Mouse (Mus musculus): ENCODE measurements around the gene Ccl22. TPM values are rescaled to one million over a fixed set of nuclear protein-coding genes. Genes with fewer than 3 reads are reported as not detected.

Gene Ccl22
- total and polyA plus RNA-seq, 3 experiments = 0.06 TPM; not detected in 2

DNA sequence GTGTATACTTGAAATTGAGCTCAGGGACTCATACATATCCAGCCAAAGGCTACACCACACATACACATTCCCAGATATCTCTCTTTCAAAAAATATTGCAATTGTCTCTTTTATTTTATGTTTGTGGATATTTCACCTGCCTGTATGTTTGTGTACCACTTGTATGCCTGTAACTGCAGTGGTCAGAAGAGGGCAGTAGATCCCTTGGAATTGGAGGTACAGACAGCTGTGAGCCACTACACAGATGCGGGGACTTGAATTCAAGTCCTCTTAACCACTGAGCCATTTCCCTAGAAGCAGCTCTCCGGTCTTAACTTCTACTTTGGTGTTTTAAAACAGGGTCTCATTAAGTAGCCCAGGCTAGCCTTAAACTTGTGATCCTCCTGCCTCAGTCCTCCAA lies 49.4 kb downstream of the Ccl22 start:
- no peaks in the 10 kb centered on the region for H3K4me1 ChIP-seq (ENCODE audit: control insufficient read depth in 1 of 2, insufficient read depth in 2 of 2, low read length in 2 of 2)
- H3K27me3 ChIP-seq (ENCODE audit: control insufficient read depth in 1 of 2, insufficient read depth in 2 of 2, low read length in 2 of 2) = no peaks in the 10 kb centered on the region
- peak in 1 of 3 experiments; percentile 2; a peak in 1 of 6 replicates for TF ChIP-seq CTCF (IDR thresholded peaks at IDR 0.05 in 2 of 3, conservative IDR thresholded peaks at IDR 0.05 in 1 of 3; ENCODE audit: control insufficient read depth in 1 of 3, insufficient read depth in 1 of 3, low read depth in 2 of 3, low read length in 3 of 3, poor library complexity in 1 of 3, severe bottlenecking in 1 of 3)
- TF ChIP-seq TCF12 (IDR thresholded peaks at IDR 0.05; ENCODE audit: low read depth, low read length) = no peak
- H3K79me2 ChIP-seq (ENCODE audit: control insufficient read depth, insufficient read depth, low read length, poor library complexity) = no peaks in the 10 kb centered on the region
- no peak overlapping the region for H3K9ac ChIP-seq (ENCODE audit: control insufficient read depth, low read depth, low read length, poor library complexity, severe bottlenecking)
- H3K9me3 ChIP-seq (replicated peaks; ENCODE audit: insufficient read depth, low read length) = no peaks in the 10 kb centered on the region
- H3K36me3 ChIP-seq (ENCODE audit: control insufficient read depth in 1 of 2, insufficient read depth in 2 of 2, low read length in 2 of 2) = no peaks in the 10 kb centered on the region
- no peak for DNase-seq (ENCODE audit: low read depth, low spot score)
- H3K4me3 ChIP-seq (ENCODE audit: control insufficient read depth in 1 of 2, insufficient read depth in 1 of 2, low read depth in 2 of 2, low read length in 2 of 2) = no peak overlapping the region
- no peak overlapping the region for H3K27ac ChIP-seq (ENCODE audit: control insufficient read depth, low read depth, low read length)

DNA sequence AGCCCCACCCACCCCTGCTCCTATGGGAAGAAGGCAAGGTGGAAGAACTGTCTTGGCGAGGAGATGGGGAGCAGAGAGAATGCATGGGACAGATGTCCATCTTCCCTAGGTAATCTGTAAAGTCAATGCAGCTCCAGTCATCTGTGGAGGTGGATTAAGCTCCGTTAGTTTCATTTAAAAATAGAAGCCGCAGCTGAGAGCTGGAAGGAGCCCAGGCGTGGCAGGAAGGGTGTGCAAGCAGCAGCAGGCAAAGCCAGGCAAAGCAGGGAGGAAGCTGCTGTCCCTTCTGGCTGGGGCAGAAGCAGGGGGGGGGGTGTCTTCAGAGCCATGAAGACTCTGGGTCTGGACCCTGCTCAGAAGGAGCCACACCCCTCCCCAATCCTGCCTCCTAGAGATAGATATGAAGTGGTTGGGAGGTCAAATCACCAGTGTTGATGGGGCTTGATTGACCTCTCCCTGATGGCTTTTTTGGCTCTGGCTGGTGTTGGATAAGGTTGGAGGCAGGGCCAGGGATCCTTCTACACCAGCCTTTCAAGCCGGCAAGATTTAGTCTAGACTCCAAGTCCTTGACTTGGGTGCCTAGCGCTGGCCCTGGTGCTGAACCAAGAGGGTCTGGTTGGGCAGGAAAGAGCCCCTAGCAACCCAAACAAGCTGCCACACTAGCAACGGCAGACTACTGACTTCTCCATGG lies 55.0 kb downstream of the Ccl22 start:
- peaks cover 0 to 19% of the 10 kb centered on the region in 2 experiments; a peak in 2 of 4 replicates for H3K36me3 ChIP-seq (ENCODE audit: control insufficient read depth in 1 of 2, insufficient read depth in 2 of 2, low read length in 2 of 2)
- H3K9me3 ChIP-seq (replicated peaks; ENCODE audit: insufficient read depth, low read length) = no peaks in the 10 kb centered on the region
- H3K4me3 ChIP-seq (ENCODE audit: control insufficient read depth in 1 of 2, insufficient read depth in 1 of 2, low read depth in 2 of 2, low read length in 2 of 2) = no peak overlapping the region
- DNase-seq (ENCODE audit: low read depth, low spot score) = peak; percentile 83
- no peak for TF ChIP-seq CHD2 (IDR thresholded peaks at IDR 0.05; ENCODE audit: low read length)
- no peak for TF ChIP-seq ZKSCAN1 (IDR thresholded peaks at IDR 0.05; ENCODE audit: low read depth, low read length)
- no peak for TF ChIP-seq TCF12 (IDR thresholded peaks at IDR 0.05; ENCODE audit: low read depth, low read length)
- TF ChIP-seq ZC3H11A (IDR thresholded peaks at IDR 0.05; ENCODE audit: low read depth, low read length) = no peak
- TF ChIP-seq ZMIZ1 (IDR thresholded peaks at IDR 0.05; ENCODE audit: low read depth, low read length) = no peak
- TF ChIP-seq CHD1 (IDR thresholded peaks at IDR 0.05; ENCODE audit: low read depth, low read length) = no peak
- no peak for TF ChIP-seq CTCF (IDR thresholded peaks at IDR 0.05 in 2 of 3, conservative IDR thresholded peaks at IDR 0.05 in 1 of 3; ENCODE audit: control insufficient read depth in 1 of 3, insufficient read depth in 1 of 3, low read depth in 2 of 3, low read length in 3 of 3, poor library complexity in 1 of 3, severe bottlenecking in 1 of 3)
- TF ChIP-seq SIN3A (IDR thresholded peaks at IDR 0.05; ENCODE audit: low read length) = peak; percentile 86
- TF ChIP-seq TBP (IDR thresholded peaks at IDR 0.05; ENCODE audit: low read depth, low read length) = no peak
- TF ChIP-seq SMC3 (IDR thresholded peaks at IDR 0.05; ENCODE audit: low read depth, low read length) = no peak
- TF ChIP-seq E2F4 (IDR thresholded peaks at IDR 0.05; ENCODE audit: borderline replicate concordance, low read depth, low read length) = no peak
- no peak for TF ChIP-seq USF2 (IDR thresholded peaks at IDR 0.05; ENCODE audit: borderline replicate concordance in 1 of 2, insufficient read depth in 1 of 2, low read depth in 1 of 2, low read length in 2 of 2)
- TF ChIP-seq EP300 (IDR thresholded peaks at IDR 0.05; ENCODE audit: low read depth in 1 of 2, low read length in 2 of 2) = no peak
- TF ChIP-seq TAL1 (IDR thresholded peaks at IDR 0.05; ENCODE audit: low read length) = peak; percentile 30; the same call in 1 of the 2 replicates
- TF ChIP-seq MAX (IDR thresholded peaks at IDR 0.05; ENCODE audit: low read length) = no peak
- no peak for TF ChIP-seq RCOR1 (IDR thresholded peaks at IDR 0.05; ENCODE audit: low read depth, low read length)
- TF ChIP-seq ELF1 (IDR thresholded peaks at IDR 0.05; ENCODE audit: low read depth, low read length) = no peak
- no peak for TF ChIP-seq USF1 (IDR thresholded peaks at IDR 0.05; ENCODE audit: low read depth, low read length)
- no peak overlapping the region for H3K9ac ChIP-seq (ENCODE audit: control insufficient read depth, low read depth, low read length, poor library complexity, severe bottlenecking)
- H3K27ac ChIP-seq (ENCODE audit: control insufficient read depth, low read depth, low read length) = no peak overlapping the region
- H3K4me1 ChIP-seq (ENCODE audit: control insufficient read depth in 1 of 2, insufficient read depth in 2 of 2, low read length in 2 of 2) = peaks cover 8 to 43% of the 10 kb centered on the region in 2 experiments
- no peaks in the 10 kb centered on the region for H3K27me3 ChIP-seq (ENCODE audit: control insufficient read depth in 1 of 2, insufficient read depth in 2 of 2, low read length in 2 of 2)
- no peaks in the 10 kb centered on the region for H3K79me2 ChIP-seq (ENCODE audit: control insufficient read depth, insufficient read depth, low read length, poor library complexity)

Other genes starting within 250 kb of the Ccl22 start
- 15.7 and 19.1 TPM in 2 replicates for gene Cpne2, start 212.6 kb upstream of the Ccl22 start, total RNA-seq (2012; rRNA removed)
- 10 to 100 TPM in 1 of 2 experiments, not detected in 1; 29.7 TPM for gene Cpne2, start 212.6 kb upstream of the Ccl22 start, polyA plus RNA-seq (2012; ENCODE audit: insufficient read depth in 1 of 2, insufficient read length in 2 of 2, low read depth in 1 of 2, low replicate concordance in 2 of 2, missing spikeins in 1 of 2)
- gene Rspry1, start 143.7 kb upstream of the Ccl22 start, total RNA-seq (2012; rRNA removed) = 32.2 and 34.1 TPM in 2 replicates
- gene Rspry1, start 143.7 kb upstream of the Ccl22 start, polyA plus RNA-seq (2012; ENCODE audit: insufficient read depth in 1 of 2, insufficient read length in 2 of 2, low read depth in 1 of 2, low replicate concordance in 2 of 2, missing spikeins in 1 of 2) = 10 to 100 TPM in 1 of 2 experiments, not detected in 1; 24.5 TPM
- gene Fam192a, start 143.6 kb upstream of the Ccl22 start, total RNA-seq (2012; rRNA removed) = 43.3 and 46.3 TPM in 2 replicates
- gene Fam192a, start 143.6 kb upstream of the Ccl22 start, polyA plus RNA-seq (2012; ENCODE audit: insufficient read depth in 1 of 2, insufficient read length in 2 of 2, low read depth in 1 of 2, low replicate concordance in 2 of 2, missing spikeins in 1 of 2) = 10 to 100 TPM in 1 of 2 experiments, not detected in 1; 88.1 TPM
- 43.8 and 46.7 TPM in 2 replicates for gene Arl2bp, start 79.0 kb upstream of the Ccl22 start, total RNA-seq (2012; rRNA removed)
- 100 to 1,000 TPM in 1 of 2 experiments, 10 to 100 TPM in 1; 96.1 to 515 TPM for gene Arl2bp, start 79.0 kb upstream of the Ccl22 start, polyA plus RNA-seq (2012; ENCODE audit: insufficient read depth in 1 of 2, insufficient read length in 2 of 2, low read depth in 1 of 2, low replicate concordance in 2 of 2, missing spikeins in 1 of 2)
- gene Pllp, start 49.3 kb upstream of the Ccl22 start, total RNA-seq (2012; rRNA removed) = not detected in 2 replicates
- gene Pllp, start 49.3 kb upstream of the Ccl22 start, polyA plus RNA-seq (2012; ENCODE audit: insufficient read depth in 1 of 2, insufficient read length in 2 of 2, low read depth in 1 of 2, low replicate concordance in 2 of 2, missing spikeins in 1 of 2) = under 1 TPM in 1 of 2 experiments, not detected in 1; 0.06 TPM
- not detected in 2 replicates for gene Cx3cl1, start 26.4 kb downstream of the Ccl22 start, total RNA-seq (2012; rRNA removed)
- not detected for gene Cx3cl1, start 26.4 kb downstream of the Ccl22 start, polyA plus RNA-seq (2012; ENCODE audit: insufficient read depth in 1 of 2, insufficient read length in 2 of 2, low read depth in 1 of 2, low replicate concordance in 2 of 2, missing spikeins in 1 of 2)
- gene Ccl17, start 64.9 kb downstream of the Ccl22 start, total RNA-seq (2012; rRNA removed) = 1.2 TPM in 1 of 2 replicates, not detected in the other
- gene Ccl17, start 64.9 kb downstream of the Ccl22 start, polyA plus RNA-seq (2012; ENCODE audit: insufficient read depth in 1 of 2, insufficient read length in 2 of 2, low read depth in 1 of 2, low replicate concordance in 2 of 2, missing spikeins in 1 of 2) = under 1 TPM in 1 of 2 experiments, not detected in 1; 0.43 TPM
- gene Coq9, start 92.7 kb downstream of the Ccl22 start, total RNA-seq (2012; rRNA removed) = 84.6 and 91.9 TPM in 2 replicates
- 100 to 1,000 TPM in 1 of 2 experiments, not detected in 1; 169 TPM for gene Coq9, start 92.7 kb downstream of the Ccl22 start, polyA plus RNA-seq (2012; ENCODE audit: insufficient read depth in 1 of 2, insufficient read length in 2 of 2, low read depth in 1 of 2, low replicate concordance in 2 of 2, missing spikeins in 1 of 2)
- gene Ciapin1, start 92.8 kb downstream of the Ccl22 start, total RNA-seq (2012; rRNA removed) = 102 and 122 TPM in 2 replicates
- 100 to 1,000 TPM in 1 of 2 experiments, not detected in 1; 263 TPM for gene Ciapin1, start 92.8 kb downstream of the Ccl22 start, polyA plus RNA-seq (2012; ENCODE audit: insufficient read depth in 1 of 2, insufficient read length in 2 of 2, low read depth in 1 of 2, low replicate concordance in 2 of 2, missing spikeins in 1 of 2)
- gene Polr2c, start 111.9 kb downstream of the Ccl22 start, total RNA-seq (2012; rRNA removed) = 92.0 and 92.5 TPM in 2 replicates
- gene Polr2c, start 111.9 kb downstream of the Ccl22 start, polyA plus RNA-seq (2012; ENCODE audit: insufficient read depth in 1 of 2, insufficient read length in 2 of 2, low read depth in 1 of 2, low replicate concordance in 2 of 2, missing spikeins in 1 of 2) = 100 to 1,000 TPM; 151 to 181 TPM
- gene Dok4, start 130.7 kb downstream of the Ccl22 start, total RNA-seq (2012; rRNA removed) = 1.5 TPM in 2 replicates
- 1 to 10 TPM in 1 of 2 experiments, not detected in 1; 3.2 TPM for gene Dok4, start 130.7 kb downstream of the Ccl22 start, polyA plus RNA-seq (2012; ENCODE audit: insufficient read depth in 1 of 2, insufficient read length in 2 of 2, low read depth in 1 of 2, low replicate concordance in 2 of 2, missing spikeins in 1 of 2)
- 1.6 and 1.7 TPM in 2 replicates for gene Ccdc102a, start 172.5 kb downstream of the Ccl22 start, total RNA-seq (2012; rRNA removed)
- 1 to 10 TPM in 1 of 2 experiments, not detected in 1; 6.8 TPM for gene Ccdc102a, start 172.5 kb downstream of the Ccl22 start, polyA plus RNA-seq (2012; ENCODE audit: insufficient read depth in 1 of 2, insufficient read length in 2 of 2, low read depth in 1 of 2, low replicate concordance in 2 of 2, missing spikeins in 1 of 2)
- 0.04 and 0.07 TPM in 2 replicates for gene Adgrg5, start 178.1 kb downstream of the Ccl22 start, total RNA-seq (2012; rRNA removed)
- gene Adgrg5, start 178.1 kb downstream of the Ccl22 start, polyA plus RNA-seq (2012; ENCODE audit: insufficient read depth in 1 of 2, insufficient read length in 2 of 2, low read depth in 1 of 2, low replicate concordance in 2 of 2, missing spikeins in 1 of 2) = 1 to 10 TPM in 1 of 2 experiments, not detected in 1; 1.3 TPM
- 4.2 and 7.2 TPM in 2 replicates for gene Adgrg1, start 229.2 kb downstream of the Ccl22 start, total RNA-seq (2012; rRNA removed)
- 10 to 100 TPM in 1 of 2 experiments, not detected in 1; 33.2 TPM for gene Adgrg1, start 229.2 kb downstream of the Ccl22 start, polyA plus RNA-seq (2012; ENCODE audit: insufficient read depth in 1 of 2, insufficient read length in 2 of 2, low read depth in 1 of 2, low replicate concordance in 2 of 2, missing spikeins in 1 of 2)

Data from MEL (cell line).